In genomic region chr12:118338243-118338642, GRCm38 (mm10) we compare ENCODE assay signal across 14 mouse cellular contexts.
"Had no signal": no experiment of that assay in that cellular context is flagged by ENCODE, and none has a peak within 500 bp of the region (broad histone marks: within the 10 kb centered on the region; RNA-seq: fewer than 3 reads in every experiment).

No protein-coding gene starts in this region.

- H3K4me3 ChIP-seq: intestine, embryonic 15.5 days; kidney, embryonic 15.5 days; limb, embryonic 13.5 days; midbrain, embryonic 10.5 days; midbrain, embryonic 15.5 days; neural tube, embryonic 12.5 days had no signal

- H3K4me2 ChIP-seq: intestine, embryonic 15.5 days; kidney, embryonic 15.5 days; limb, embryonic 13.5 days; midbrain, embryonic 15.5 days; neural tube, embryonic 12.5 days had no signal

- H3K9me3 ChIP-seq: intestine, embryonic 15.5 days; kidney, embryonic 15.5 days; limb, embryonic 13.5 days; midbrain, embryonic 10.5 days; midbrain, embryonic 15.5 days; neural tube, embryonic 12.5 days had no signal

- H3K27ac ChIP-seq: intestine, embryonic 15.5 days; kidney, embryonic 15.5 days; limb, embryonic 13.5 days; midbrain, embryonic 10.5 days; midbrain, embryonic 15.5 days; neural tube, embryonic 12.5 days; stomach, postnatal 0 days had no signal

- H3K27me3 ChIP-seq: intestine, embryonic 15.5 days; kidney, embryonic 15.5 days; limb, embryonic 13.5 days; midbrain, embryonic 15.5 days; neural tube, embryonic 12.5 days had no signal

- H3K9ac ChIP-seq: intestine, embryonic 15.5 days; kidney, embryonic 15.5 days; limb, embryonic 13.5 days; midbrain, embryonic 15.5 days; neural tube, embryonic 12.5 days had no signal

- H3K4me1 ChIP-seq: intestine, embryonic 15.5 days; kidney, embryonic 15.5 days; limb, embryonic 13.5 days; midbrain, embryonic 10.5 days; midbrain, embryonic 15.5 days; neural tube, embryonic 12.5 days had no signal

- H3K36me3 ChIP-seq: intestine, embryonic 15.5 days; kidney, embryonic 15.5 days; limb, embryonic 13.5 days; midbrain, embryonic 10.5 days; midbrain, embryonic 15.5 days; neural tube, embryonic 12.5 days had no signal

- ATAC-seq: intestine, embryonic 15.5 days; midbrain, embryonic 15.5 days had no signal

- DNase-seq: kidney, adult 2 months; kidney, postnatal 14 days; left cerebral cortex, postnatal 4 days; lung, adult 18-20 months; retina, postnatal 1 day; right cerebral cortex, postnatal 25 days; thymus, postnatal 14 days had no signal
